Comparison of ENCODE assay signal across 11 mouse cellular contexts in the genomic region with DNA sequence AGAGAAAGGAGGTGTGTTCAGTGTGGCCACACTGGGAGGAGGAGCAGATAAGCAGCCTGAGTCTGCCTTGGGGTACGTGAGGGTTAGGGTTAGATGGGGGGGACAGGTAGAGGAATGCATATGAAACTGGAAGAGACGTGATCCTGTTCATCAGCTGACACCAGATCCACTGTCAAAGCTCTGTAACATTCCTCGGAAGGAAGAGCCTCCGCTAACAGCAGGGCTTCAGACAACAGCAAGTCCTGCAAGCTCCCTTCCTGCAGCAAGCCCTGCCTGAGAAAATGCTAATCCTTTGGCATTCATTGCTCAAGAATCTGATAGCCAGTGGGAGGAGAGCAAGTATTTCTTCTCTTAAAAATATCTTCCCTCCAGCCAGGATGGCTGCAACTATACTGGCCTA. TPM values are rescaled to one million over a fixed set of nuclear protein-coding genes. Genes with fewer than 3 reads are reported as not detected.
DNase-seq lines count a peak whose midpoint lies in the region; ATAC-seq and TF ChIP-seq lines count a peak whose summit lies in the region.
"Had no signal": no experiment of that assay in that cellular context is flagged by ENCODE, and none has a peak within 500 bp of the region (broad histone marks: within the 10 kb centered on the region; RNA-seq: fewer than 3 reads in every experiment).

No protein-coding gene starts in this region.

- H3K4me3 ChIP-seq in forebrain, embryonic 10.5 days = peak overlapping the region; percentile 8; the same call in 1 of the 2 replicates
- no peak overlapping the region for H3K4me3 ChIP-seq in forebrain, embryonic 16.5 days (replicated peaks; ENCODE audit: low read length)
- no peak overlapping the region for H3K4me3 ChIP-seq in lung, embryonic 14.5 days (ENCODE audit: low read depth, low read length)
- no peak overlapping the region for H3K4me3 ChIP-seq in intestine, embryonic 14.5 days (ENCODE audit: low read depth, low read length)
- H3K4me3 ChIP-seq in neural tube, embryonic 14.5 days (ENCODE audit: low read depth, low read length) = no peak overlapping the region

- no peaks in the 10 kb centered on the region for H3K36me3 ChIP-seq in forebrain, embryonic 10.5 days (replicated peaks)
- no peaks in the 10 kb centered on the region for H3K36me3 ChIP-seq in forebrain, embryonic 16.5 days (ENCODE audit: control insufficient read depth, insufficient read depth)
- H3K36me3 ChIP-seq in lung, embryonic 14.5 days (ENCODE audit: insufficient read depth) = no peaks in the 10 kb centered on the region
- H3K36me3 ChIP-seq in intestine, embryonic 14.5 days (ENCODE audit: control insufficient read depth, insufficient read depth, low read length) = no peaks in the 10 kb centered on the region
- H3K36me3 ChIP-seq in neural tube, embryonic 14.5 days (ENCODE audit: control insufficient read depth, insufficient read depth, low read length) = no peaks in the 10 kb centered on the region

- no peak overlapping the region for H3K9ac ChIP-seq in forebrain, embryonic 16.5 days (replicated peaks; ENCODE audit: low read depth, low read length)
- no peak overlapping the region for H3K9ac ChIP-seq in lung, embryonic 14.5 days
- H3K9ac ChIP-seq in intestine, embryonic 14.5 days (ENCODE audit: low read length) = no peak overlapping the region
- no peak overlapping the region for H3K9ac ChIP-seq in neural tube, embryonic 14.5 days (replicated peaks; ENCODE audit: low read depth, low read length)
- H3K9ac ChIP-seq: liver, embryonic 14.5 days had no signal

- 4% methylated on average over 4 of the region's 4 CpGs for WGBS in forebrain, embryonic 10.5 days
- 7% methylated on average over 4 of the region's 4 CpGs for WGBS in forebrain, embryonic 16.5 days
- 12% methylated on average over 4 of the region's 4 CpGs for WGBS in lung, embryonic 14.5 days
- 9% methylated on average over 4 of the region's 4 CpGs for WGBS in intestine, embryonic 14.5 days
- 17% methylated on average over 4 of the region's 4 CpGs for WGBS in neural tube, embryonic 14.5 days

- peaks cover 27% of the 10 kb centered on the region for H3K4me1 ChIP-seq in forebrain, embryonic 10.5 days
- peaks cover 7% of the 10 kb centered on the region for H3K4me1 ChIP-seq in forebrain, embryonic 16.5 days (replicated peaks; ENCODE audit: control insufficient read depth, insufficient read depth, low read length)
- no peaks in the 10 kb centered on the region for H3K4me1 ChIP-seq in lung, embryonic 14.5 days (ENCODE audit: insufficient read depth)
- H3K4me1 ChIP-seq in intestine, embryonic 14.5 days (replicated peaks; ENCODE audit: control insufficient read depth, insufficient read depth, low read length) = peaks cover 5% of the 10 kb centered on the region; the same call in 1 of the 2 replicates
- no peaks in the 10 kb centered on the region; the same call in 1 of the 2 replicates for H3K4me1 ChIP-seq in neural tube, embryonic 14.5 days (ENCODE audit: control insufficient read depth, insufficient read depth, low read length)

- no peak for DNase-seq in forebrain, embryonic 10.5 days (ENCODE audit: extremely low spot score, low spot score)
- peak; percentile 37 for DNase-seq in lung, embryonic 14.5 days
- DNase-seq in lung, postnatal 36 days = no peak
- no peak for DNase-seq in intestine, embryonic 14.5 days (ENCODE audit: low spot score)
- DNase-seq in right cerebral cortex, adult 18-20 months = no peak
- no peak for DNase-seq in thymus, postnatal 14 days
- DNase-seq: heart, postnatal 4 days; layer of hippocampus, postnatal 36 days had no signal

- H3K27ac ChIP-seq in forebrain, embryonic 10.5 days = peak overlapping the region; percentile 30; the same call in 1 of the 2 replicates
- no peak overlapping the region for H3K27ac ChIP-seq in forebrain, embryonic 16.5 days (ENCODE audit: low read length)
- H3K27ac ChIP-seq in lung, embryonic 14.5 days (ENCODE audit: low read depth) = no peak overlapping the region
- H3K27ac ChIP-seq in intestine, embryonic 14.5 days (ENCODE audit: low read depth) = no peak overlapping the region
- no peak overlapping the region for H3K27ac ChIP-seq in neural tube, embryonic 14.5 days (ENCODE audit: low read depth, low read length)
- H3K27ac ChIP-seq: liver, embryonic 14.5 days had no signal

- H3K9me3 ChIP-seq in forebrain, embryonic 10.5 days = no peaks in the 10 kb centered on the region
- H3K9me3 ChIP-seq in forebrain, embryonic 16.5 days (ENCODE audit: control insufficient read depth, low read length) = no peaks in the 10 kb centered on the region
- no peaks in the 10 kb centered on the region for H3K9me3 ChIP-seq in lung, embryonic 14.5 days (ENCODE audit: low read depth, low read length)
- no peaks in the 10 kb centered on the region for H3K9me3 ChIP-seq in intestine, embryonic 14.5 days (ENCODE audit: control insufficient read depth, low read length)
- no peaks in the 10 kb centered on the region for H3K9me3 ChIP-seq in neural tube, embryonic 14.5 days (ENCODE audit: control insufficient read depth, low read length)

- no peaks in the 10 kb centered on the region for H3K27me3 ChIP-seq in forebrain, embryonic 10.5 days (ENCODE audit: poor library complexity, severe bottlenecking)
- no peaks in the 10 kb centered on the region for H3K27me3 ChIP-seq in forebrain, embryonic 16.5 days (replicated peaks; ENCODE audit: control insufficient read depth, insufficient read depth, low read length)
- no peaks in the 10 kb centered on the region for H3K27me3 ChIP-seq in lung, embryonic 14.5 days (ENCODE audit: insufficient read depth, low read length)
- no peaks in the 10 kb centered on the region for H3K27me3 ChIP-seq in intestine, embryonic 14.5 days (replicated peaks; ENCODE audit: control insufficient read depth, insufficient read depth, low read length)
- H3K27me3 ChIP-seq in neural tube, embryonic 14.5 days (ENCODE audit: control insufficient read depth, insufficient read depth, low read length) = no peaks in the 10 kb centered on the region

- no peak overlapping the region for H3K4me2 ChIP-seq in forebrain, embryonic 16.5 days (ENCODE audit: low read length)
- H3K4me2 ChIP-seq in lung, embryonic 14.5 days = no peak overlapping the region
- H3K4me2 ChIP-seq in intestine, embryonic 14.5 days (ENCODE audit: low read length) = peak overlapping the region; percentile 7; the same call in 1 of the 2 replicates
- no peak overlapping the region for H3K4me2 ChIP-seq in neural tube, embryonic 14.5 days (ENCODE audit: low read depth, low read length)

- no peak for ATAC-seq in forebrain, embryonic 16.5 days
- peak; percentile 38; the same call in 1 of the 2 replicates for ATAC-seq in lung, embryonic 14.5 days (ENCODE audit: insufficient read depth)
- no peak for ATAC-seq in intestine, embryonic 14.5 days (replicated peaks; ENCODE audit: low FRiP score, low TSS enrichment, low read depth)
- ATAC-seq in neural tube, embryonic 14.5 days (ENCODE audit: low read depth) = 0 out of 2 replicates have a peak, but pooled peaks have one; percentile 30

- no peak for TF ChIP-seq CTCF in lung, embryonic 14.5 days (IDR thresholded peaks at IDR 0.05; ENCODE audit: low read depth)

RNA-seq across cellular contexts. Expression of gene Insl5, which starts 13.2 kb away (rescaled TPM):
- polyA plus RNA-seq in forebrain, embryonic 10.5 days (2016; fragmentation: Nextera tagmentation; extraction: Ambion mirVana) = not detected in 2 replicates
- polyA plus RNA-seq in forebrain, embryonic 16.5 days (2015; fragmentation: Nextera tagmentation; extraction: Ambion mirVana) = 0.37 and 0.41 TPM in 2 replicates
- polyA plus RNA-seq in lung, embryonic 14.5 days (2014; fragmentation: Nextera tagmentation; extraction: Ambion mirVana) = not detected in 2 replicates
- polyA plus RNA-seq in intestine, embryonic 14.5 days (2014; fragmentation: Nextera tagmentation; extraction: Ambion mirVana) = not detected in 2 replicates
- 0.31 TPM in 1 of 2 replicates, not detected in the other for polyA plus RNA-seq in neural tube, embryonic 14.5 days (2014; fragmentation: Nextera tagmentation; extraction: Ambion mirVana)
- polyA plus RNA-seq: liver, embryonic 14.5 days had no signal

RNA-seq across cellular contexts. Expression of gene Tctex1d1, which starts 35.1 kb away (rescaled TPM):
- polyA plus RNA-seq in forebrain, embryonic 10.5 days (2016; fragmentation: Nextera tagmentation; extraction: Ambion mirVana) = 0.31 and 0.36 TPM in 2 replicates
- polyA plus RNA-seq in forebrain, embryonic 16.5 days (2015; fragmentation: Nextera tagmentation; extraction: Ambion mirVana) = 0.53 and 1.1 TPM in 2 replicates
- polyA plus RNA-seq in lung, embryonic 14.5 days (2014; fragmentation: Nextera tagmentation; extraction: Ambion mirVana) = 0.69 and 1.3 TPM in 2 replicates
- polyA plus RNA-seq in intestine, embryonic 14.5 days (2014; fragmentation: Nextera tagmentation; extraction: Ambion mirVana) = 0.47 and 0.67 TPM in 2 replicates
- 1.7 and 3.8 TPM in 2 replicates for polyA plus RNA-seq in neural tube, embryonic 14.5 days (2014; fragmentation: Nextera tagmentation; extraction: Ambion mirVana)

Comparison
In these comparisons a context has a peak if more than half of its experiments do, and no peak if none do; other contexts are left out.
1. ATAC-seq: peak in lung, embryonic 14.5 days (single experiment) and neural tube, embryonic 14.5 days (single experiment); none in forebrain, embryonic 16.5 days (single experiment) and intestine, embryonic 14.5 days (single experiment).